Mouse (Mus musculus) T-helper 2 cell (primary cell): ENCODE results near the gene 3110082J24Rik.

Experiments
- in situ Hi-C: fragments of 300-600 bp; cut with MboI, MseI; formaldehyde crosslinking; loops from one replicate; pipeline ENCODE4 v1.15.1; 2025; ENCODE audit warnings: high pct_unique_total_duplicates

Gene 3110082J24Rik

GRCm38 (mm10) chr5:30118018-30118417 is 12.1 kb upstream of the 3110082J24Rik start:
- in situ Hi-C loops, result no loop called here

GRCm38 (mm10) chr5:30115718-30116117 is 9.8 kb upstream of the 3110082J24Rik start:
- in situ Hi-C loops, result no loop called here

- in situ Hi-C loops, result no loop called here
These were observed 8.9 kb upstream of the 3110082J24Rik start for GRCm38 (mm10) chr5:30114761-30115140.

GRCm38 (mm10) chr5:30113881-30114760 is 8.2 kb upstream of the 3110082J24Rik start:
- in situ Hi-C loops, result no loop called here

GRCm38 (mm10) chr5:30112533-30113068 is 6.7 kb upstream of the 3110082J24Rik start:
- in situ Hi-C loops, result no loop called here

GRCm38 (mm10) chr5:30111771-30112170 is 5.9 kb upstream of the 3110082J24Rik start:
- in situ Hi-C loops, result no loop called here

- in situ Hi-C loops, result no loop called here
These were observed 5.2 kb upstream of the 3110082J24Rik start for GRCm38 (mm10) chr5:30111126-30111525.

GRCm38 (mm10) chr5:30110371-30111060 is 4.6 kb upstream of the 3110082J24Rik start:
- in situ Hi-C loops, result no loop called here

- in situ Hi-C loops, result no loop called here
These were observed 4.0 kb upstream of the 3110082J24Rik start for GRCm38 (mm10) chr5:30109899-30110298.

- in situ Hi-C loops, result no loop called here
These were observed 2.3 kb upstream of the 3110082J24Rik start for GRCm38 (mm10) chr5:30108233-30108632.

- in situ Hi-C loops, result no loop called here
These were observed 1.7 kb upstream of the 3110082J24Rik start for GRCm38 (mm10) chr5:30107611-30108041.

- in situ Hi-C loops, result no loop called here
These were observed 1.3 kb upstream of the 3110082J24Rik start for GRCm38 (mm10) chr5:30107186-30107585.

GRCm38 (mm10) chr5:30106756-30107155 is 870 bp upstream of the 3110082J24Rik start:
- in situ Hi-C loops, result no loop called here

- in situ Hi-C loops, result no loop called here
These were observed 832 bp downstream of the 3110082J24Rik start, which contains the start of gene Garem2 for GRCm38 (mm10) chr5:30104841-30105667. Gene Garem2, plus strand, starts transcription at chr5:30105161.

- in situ Hi-C loops, result no loop called here
These were observed 1.5 kb downstream of the 3110082J24Rik start for GRCm38 (mm10) chr5:30104339-30104738.

- in situ Hi-C loops, result no loop called here
These were observed 2.5 kb downstream of the 3110082J24Rik start for GRCm38 (mm10) chr5:30103340-30103739.

GRCm38 (mm10) chr5:30098260-30098659 is 7.6 kb downstream of the 3110082J24Rik start:
- in situ Hi-C loops, result no loop called here

GRCm38 (mm10) chr5:30095731-30096130 is 10.2 kb downstream of the 3110082J24Rik start:
- in situ Hi-C loops, result no loop called here

- in situ Hi-C loops, result no loop called here
These were observed 11.5 kb downstream of the 3110082J24Rik start for GRCm38 (mm10) chr5:30094399-30094798.

- in situ Hi-C loops, result no loop called here
These were observed 13.2 kb downstream of the 3110082J24Rik start for GRCm38 (mm10) chr5:30092701-30093100.
